Mouse (Mus musculus) adrenal gland (tissue): ENCODE results near the gene Kcnh5.

ENCODE experiments used
- intact Hi-C: fragments of 180-260 bp; cut with DNase I; formaldehyde crosslinking; loops from one replicate; pipeline ENCODE4 v1.15.1; 2025
- long read RNA-seq, 2 experiments: library from polyadenylated mRNA; unstranded; transcript quantifications; one replicate each; pipeline ENCODE4 v2.0.0; 2020; ENCODE audit warnings: borderline replicate concordance in 1 of 2; ENCODE audit not compliant: insufficient replicate concordance in 1 of 2

Kcnh5 gene
- long read RNA-seq, experiment 1: 0 reads
- long read RNA-seq, experiment 2: 0 reads

- intact Hi-C loops: no loop called here
Observed at GRCm38 (mm10) chr12:75176691-75177645, at the start of gene Kcnh5. TSS of gene Kcnh5 (minus strand) at chr12:75177332.

- intact Hi-C loops: no loop called here
Observed at GRCm38 (mm10) chr12:75223966-75224365, 46.8 kb upstream of the Kcnh5 start.

GRCm38 (mm10) chr12:75189413-75189812, 12.3 kb upstream of the Kcnh5 start:
- intact Hi-C loops: no loop called here

GRCm38 (mm10) chr12:75182646-75183045, 5.5 kb upstream of the Kcnh5 start:
- intact Hi-C loops: no loop called here

GRCm38 (mm10) chr12:75179491-75179890, 2.4 kb upstream of the Kcnh5 start:
- intact Hi-C loops: no loop called here

- intact Hi-C loops: no loop called here
Observed at GRCm38 (mm10) chr12:75177646-75178030, 506 bp upstream of the Kcnh5 start.

- intact Hi-C loops: no loop called here
Observed at GRCm38 (mm10) chr12:75175931-75176565, 1.1 kb downstream of the Kcnh5 start.

GRCm38 (mm10) chr12:75170970-75171369, 6.2 kb downstream of the Kcnh5 start:
- intact Hi-C loops: loop anchor here (5.0 kb wide), 1 partner anchor 839 kb away; no protein-coding TSS in a partner anchor

GRCm38 (mm10) chr12:75153076-75153568, 24.0 kb downstream of the Kcnh5 start:
- intact Hi-C loops: no loop called here

GRCm38 (mm10) chr12:75139792-75140191, 37.3 kb downstream of the Kcnh5 start:
- intact Hi-C loops: no loop called here

GRCm38 (mm10) chr12:75091921-75092320, 85.2 kb downstream of the Kcnh5 start:
- intact Hi-C loops: no loop called here

GRCm38 (mm10) chr12:75090957-75091356, 86.2 kb downstream of the Kcnh5 start:
- intact Hi-C loops: no loop called here

- intact Hi-C loops: no loop called here
Observed at GRCm38 (mm10) chr12:75077175-75077574, 100.0 kb downstream of the Kcnh5 start.

GRCm38 (mm10) chr12:75071043-75071442, 106.1 kb downstream of the Kcnh5 start:
- intact Hi-C loops: no loop called here

- intact Hi-C loops: no loop called here
Observed at GRCm38 (mm10) chr12:75062571-75062970, 114.6 kb downstream of the Kcnh5 start.

GRCm38 (mm10) chr12:75061731-75062130, 115.4 kb downstream of the Kcnh5 start:
- intact Hi-C loops: no loop called here

GRCm38 (mm10) chr12:75053731-75054130, 123.4 kb downstream of the Kcnh5 start:
- intact Hi-C loops: no loop called here

- intact Hi-C loops: no loop called here
Observed at GRCm38 (mm10) chr12:75036694-75037093, 140.4 kb downstream of the Kcnh5 start.

- intact Hi-C loops: no loop called here
Observed at GRCm38 (mm10) chr12:75031970-75032864, 144.9 kb downstream of the Kcnh5 start.

GRCm38 (mm10) chr12:74971187-74971586, 205.9 kb downstream of the Kcnh5 start:
- intact Hi-C loops: no loop called here

GRCm38 (mm10) chr12:74969420-74969819, 207.7 kb downstream of the Kcnh5 start:
- intact Hi-C loops: no loop called here
